Mouse (Mus musculus): ENCODE measurements around the gene Tcea2.

The Tcea2 gene

GRCm38 (mm10) chr2:181676424-181676823 lies 3.7 kb upstream of the Tcea2 start:
- peak; percentile 65 for DNase-seq

GRCm38 (mm10) chr2:181677096-181677754 lies 2.9 kb upstream of the Tcea2 start:
- DNase-seq = peak; percentile 82

- peak; percentile 60 for DNase-seq
Measured at GRCm38 (mm10) chr2:181677755-181678098, 2.4 kb upstream of the Tcea2 start.

GRCm38 (mm10) chr2:181678780-181679179 lies 1.3 kb upstream of the Tcea2 start:
- DNase-seq = peak; percentile 89

- DNase-seq = no peak
Measured at GRCm38 (mm10) chr2:181680716-181681117, 607 bp downstream of the Tcea2 start.

- no peak for DNase-seq
Measured at GRCm38 (mm10) chr2:181681978-181682377, 1.9 kb downstream of the Tcea2 start.

- DNase-seq = no peak
Measured at GRCm38 (mm10) chr2:181683381-181683780, 3.3 kb downstream of the Tcea2 start.

- DNase-seq = no peak
Measured at GRCm38 (mm10) chr2:181684713-181685112, 4.6 kb downstream of the Tcea2 start.

- no peak for DNase-seq
Measured at GRCm38 (mm10) chr2:181685686-181686085, 5.6 kb downstream of the Tcea2 start.

- no peak for DNase-seq
Measured at GRCm38 (mm10) chr2:181687586-181687985, 7.5 kb downstream of the Tcea2 start.

- no peak for DNase-seq
Measured at GRCm38 (mm10) chr2:181689466-181690160, 9.5 kb downstream of the Tcea2 start.

GRCm38 (mm10) chr2:181691083-181691482 lies 11.0 kb downstream of the Tcea2 start:
- no peak for DNase-seq

- no peak for DNase-seq
Measured at GRCm38 (mm10) chr2:181691571-181691970, 11.5 kb downstream of the Tcea2 start.

- no peak for DNase-seq
Measured at GRCm38 (mm10) chr2:181692304-181692703, 12.2 kb downstream of the Tcea2 start.

- DNase-seq = peak; percentile 86
Measured at GRCm38 (mm10) chr2:181693339-181694280, 13.5 kb downstream of the Tcea2 start, which contains the start of gene Rgs19. Gene Rgs19 (minus strand): TSS chr2:181693977.

- DNase-seq = no peak
Measured at GRCm38 (mm10) chr2:181694581-181694980, 14.5 kb downstream of the Tcea2 start.

GRCm38 (mm10) chr2:181695776-181696175 lies 15.7 kb downstream of the Tcea2 start:
- DNase-seq = no peak

GRCm38 (mm10) chr2:181696801-181697420 lies 16.8 kb downstream of the Tcea2 start:
- no peak for DNase-seq

GRCm38 (mm10) chr2:181698241-181698640 lies 18.1 kb downstream of the Tcea2 start, which contains the start of gene Lkaaear1:
Gene Lkaaear1 (minus strand): TSS chr2:181698442.
- DNase-seq = no peak

GRCm38 (mm10) chr2:181706668-181707067 lies 26.6 kb downstream of the Tcea2 start:
- peak; percentile 28 for DNase-seq

- DNase-seq = no peak
Measured at GRCm38 (mm10) chr2:181713749-181714148, 33.6 kb downstream of the Tcea2 start.

- no peak for DNase-seq
Measured at GRCm38 (mm10) chr2:181714903-181715326, 34.8 kb downstream of the Tcea2 start, which contains the start of gene Oprl1. Gene Oprl1 (plus strand): TSS chr2:181715016.

- no peak for DNase-seq
Measured at GRCm38 (mm10) chr2:181715382-181715781, 35.3 kb downstream of the Tcea2 start.
